9 mouse cellular contexts compared by ENCODE assay signal in the genomic region with DNA sequence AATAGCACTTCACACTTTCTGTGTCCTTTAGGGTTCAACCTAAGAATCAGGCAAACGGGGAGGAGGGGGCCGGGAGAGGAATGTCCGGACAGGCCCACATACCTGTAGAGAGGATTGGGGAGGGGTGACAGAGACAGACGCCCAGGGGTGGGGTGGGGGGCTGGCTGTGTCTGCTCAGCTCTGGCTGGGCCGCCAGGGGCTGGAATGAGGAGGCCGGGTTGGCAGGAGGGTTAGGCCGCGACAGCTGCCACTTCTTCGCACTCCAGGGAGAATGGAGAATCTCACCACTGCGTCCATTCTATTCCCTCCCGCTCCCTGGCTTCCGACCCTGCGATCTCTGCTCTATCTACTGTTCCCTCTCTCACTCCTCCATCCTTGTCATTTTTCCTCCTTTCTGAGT. TPM values are rescaled to one million over a fixed set of nuclear protein-coding genes. Genes with fewer than 3 reads are reported as not detected.
DNase-seq lines count a peak whose midpoint lies in the region; ATAC-seq lines count a peak whose summit lies in the region.
"Had no signal": no experiment of that assay in that cellular context is flagged by ENCODE, and none has a peak within 500 bp of the region (broad histone marks: within the 10 kb centered on the region; RNA-seq: fewer than 3 reads in every experiment).

No protein-coding gene starts in this region.

- H3K4me1 ChIP-seq in lung, embryonic 15.5 days: peaks cover 15% of the 10 kb centered on the region; the same call in 1 of the 2 replicates
- H3K4me1 ChIP-seq in forebrain, embryonic 16.5 days (replicated peaks; ENCODE audit: control insufficient read depth, insufficient read depth, low read length): peaks cover 13% of the 10 kb centered on the region
- peaks cover 3% of the 10 kb centered on the region for H3K4me1 ChIP-seq in liver, embryonic 13.5 days (replicated peaks)
- peaks cover 16% of the 10 kb centered on the region for H3K4me1 ChIP-seq in stomach, embryonic 16.5 days (ENCODE audit: control insufficient read depth, insufficient read depth, low read length)

- H3K9me3 ChIP-seq in lung, embryonic 15.5 days: no peaks in the 10 kb centered on the region; the same call in 1 of the 2 replicates
- no peaks in the 10 kb centered on the region for H3K9me3 ChIP-seq in forebrain, embryonic 16.5 days (ENCODE audit: control insufficient read depth, low read length)
- H3K9me3 ChIP-seq in liver, embryonic 13.5 days (replicated peaks): no peaks in the 10 kb centered on the region
- no peaks in the 10 kb centered on the region; the same call in 1 of the 2 replicates for H3K9me3 ChIP-seq in stomach, embryonic 16.5 days (replicated peaks; ENCODE audit: control insufficient read depth, low read length)

- no peak overlapping the region for H3K9ac ChIP-seq in lung, embryonic 15.5 days
- no peak overlapping the region for H3K9ac ChIP-seq in forebrain, embryonic 16.5 days (replicated peaks; ENCODE audit: low read depth, low read length)
- H3K9ac ChIP-seq in liver, embryonic 13.5 days: no peak overlapping the region
- H3K9ac ChIP-seq in stomach, embryonic 16.5 days (ENCODE audit: low read length): no peak overlapping the region

- WGBS in lung, embryonic 15.5 days: 2% methylated on average over 13 of the region's 13 CpGs
- 2% methylated on average over 13 of the region's 13 CpGs for WGBS in forebrain, embryonic 16.5 days
- WGBS in liver, embryonic 13.5 days (ENCODE audit: insufficient replicate concordance): 7% methylated on average over 13 of the region's 13 CpGs
- WGBS in stomach, embryonic 16.5 days: 5% methylated on average over 13 of the region's 13 CpGs

- no peak for DNase-seq in lung, postnatal 4 days
- DNase-seq in liver, embryonic 13.5 days: no peak
- DNase-seq in layer of hippocampus, adult 9-11 months: no peak
- no peak for DNase-seq in gastrocnemius, postnatal 4 days (ENCODE audit: low spot score in 2 of 2)
- DNase-seq: thymus, postnatal 25 days had no signal

- peaks cover 94% of the 10 kb centered on the region for H3K27me3 ChIP-seq in lung, embryonic 15.5 days
- H3K27me3 ChIP-seq in forebrain, embryonic 16.5 days (replicated peaks; ENCODE audit: control insufficient read depth, insufficient read depth, low read length): peaks cover 79% of the 10 kb centered on the region
- H3K27me3 ChIP-seq in liver, embryonic 13.5 days: peaks cover 93% of the 10 kb centered on the region
- peaks cover 60% of the 10 kb centered on the region for H3K27me3 ChIP-seq in stomach, embryonic 16.5 days (ENCODE audit: control insufficient read depth, insufficient read depth, low read length)

- H3K27ac ChIP-seq in lung, embryonic 15.5 days: no peak overlapping the region
- no peak overlapping the region for H3K27ac ChIP-seq in forebrain, embryonic 16.5 days (ENCODE audit: low read length)
- no peak overlapping the region for H3K27ac ChIP-seq in liver, embryonic 13.5 days
- no peak overlapping the region for H3K27ac ChIP-seq in stomach, embryonic 16.5 days (ENCODE audit: low read length)

- H3K4me2 ChIP-seq in lung, embryonic 15.5 days: peak overlapping the region; percentile 71
- H3K4me2 ChIP-seq in forebrain, embryonic 16.5 days (ENCODE audit: low read length): peak overlapping the region; percentile 75
- H3K4me2 ChIP-seq in liver, embryonic 13.5 days: peak overlapping the region; percentile 61
- H3K4me2 ChIP-seq in stomach, embryonic 16.5 days (ENCODE audit: low read depth, low read length): peak overlapping the region; percentile 72

- H3K4me3 ChIP-seq in lung, embryonic 15.5 days: peak overlapping the region; percentile 43
- H3K4me3 ChIP-seq in forebrain, embryonic 16.5 days (replicated peaks; ENCODE audit: low read length): peak overlapping the region; percentile 52
- H3K4me3 ChIP-seq in liver, embryonic 13.5 days (replicated peaks): peak overlapping the region; percentile 46
- H3K4me3 ChIP-seq in stomach, embryonic 16.5 days (replicated peaks; ENCODE audit: low read length): peak overlapping the region; percentile 44

- no peaks in the 10 kb centered on the region for H3K36me3 ChIP-seq in lung, embryonic 15.5 days
- H3K36me3 ChIP-seq in forebrain, embryonic 16.5 days (ENCODE audit: control insufficient read depth, insufficient read depth): no peaks in the 10 kb centered on the region
- H3K36me3 ChIP-seq in liver, embryonic 13.5 days: no peaks in the 10 kb centered on the region
- no peaks in the 10 kb centered on the region for H3K36me3 ChIP-seq in stomach, embryonic 16.5 days (ENCODE audit: control insufficient read depth, insufficient read depth, low read length)

- no peak for ATAC-seq in lung, embryonic 15.5 days (ENCODE audit: borderline replicate concordance, extremely low read depth, low FRiP score, low TSS enrichment)
- ATAC-seq in forebrain, embryonic 16.5 days: peak; percentile 29; the same call in 1 of the 2 replicates
- no peak for ATAC-seq in liver, embryonic 13.5 days (ENCODE audit: low read depth)
- ATAC-seq in stomach, embryonic 16.5 days (ENCODE audit: insufficient read depth, low FRiP score): no peak

RNA-seq across cellular contexts. Expression of a gene that starts 7.8 kb away (rescaled TPM):
- 0.20 and 0.25 TPM in 2 replicates for polyA plus RNA-seq in lung, embryonic 15.5 days (2015; fragmentation: Nextera tagmentation; extraction: Ambion mirVana)
- 0.46 and 0.68 TPM in 2 replicates for polyA plus RNA-seq in forebrain, embryonic 16.5 days (2015; fragmentation: Nextera tagmentation; extraction: Ambion mirVana)
- not detected in 2 replicates for polyA plus RNA-seq in liver, embryonic 13.5 days (2015; fragmentation: Nextera tagmentation; extraction: Ambion mirVana)
- 2.9 and 3.2 TPM in 2 replicates for polyA plus RNA-seq in stomach, embryonic 16.5 days (2015; fragmentation: Nextera tagmentation; extraction: Ambion mirVana)
- total RNA-seq in gastrocnemius, postnatal 4 days (2021): under 1 TPM; 0.13 to 0.27 TPM
- total RNA-seq: neutrophil, adult 5-6 weeks had no signal

RNA-seq across cellular contexts. Expression of a gene that starts 11.9 kb away (rescaled TPM):
- polyA plus RNA-seq in lung, embryonic 15.5 days (2015; fragmentation: Nextera tagmentation; extraction: Ambion mirVana): 1.2 TPM in 2 replicates
- 3.6 and 4.5 TPM in 2 replicates for polyA plus RNA-seq in forebrain, embryonic 16.5 days (2015; fragmentation: Nextera tagmentation; extraction: Ambion mirVana)
- polyA plus RNA-seq in liver, embryonic 13.5 days (2015; fragmentation: Nextera tagmentation; extraction: Ambion mirVana): 0.15 and 0.41 TPM in 2 replicates
- polyA plus RNA-seq in stomach, embryonic 16.5 days (2015; fragmentation: Nextera tagmentation; extraction: Ambion mirVana): 2.4 and 2.8 TPM in 2 replicates
- total RNA-seq in gastrocnemius, postnatal 4 days (2021): 1 to 10 TPM; 1.1 to 1.8 TPM
- total RNA-seq: neutrophil, adult 5-6 weeks had no signal

RNA-seq across cellular contexts. Expression of a gene that starts 34.5 kb away (rescaled TPM):
- polyA plus RNA-seq in lung, embryonic 15.5 days (2015; fragmentation: Nextera tagmentation; extraction: Ambion mirVana): 0.34 and 0.57 TPM in 2 replicates
- not detected in 2 replicates for polyA plus RNA-seq in forebrain, embryonic 16.5 days (2015; fragmentation: Nextera tagmentation; extraction: Ambion mirVana)
- polyA plus RNA-seq in liver, embryonic 13.5 days (2015; fragmentation: Nextera tagmentation; extraction: Ambion mirVana): 0.05 and 0.12 TPM in 2 replicates
- polyA plus RNA-seq in stomach, embryonic 16.5 days (2015; fragmentation: Nextera tagmentation; extraction: Ambion mirVana): 0.31 and 1.8 TPM in 2 replicates
- 10 to 100 TPM; 26.1 to 29.4 TPM for total RNA-seq in gastrocnemius, postnatal 4 days (2021)
